Mouse (Mus musculus) lung, postnatal 0 days (tissue): Measurements from ENCODE around the gene Phyhipl. TPM values are rescaled to one million over a fixed set of nuclear protein-coding genes. Genes with fewer than 3 reads are reported as not detected.

ENCODE experiments used
- ATAC-seq: fragments of 200-750 bp; cut with Nextera tagmentation; 2 replicates; pipeline ENCODE4 v1.8.0; 2017; ENCODE audit warnings: moderate library complexity
- DNase-seq: peaks from one replicate; pipeline ENCODE4 v3.0.0-alpha.2; 2016; ENCODE audit warnings: low spot score
- H3K27ac ChIP-seq: fragments of 300-500 bp; sonication (generic); 2 replicates; pipeline ENCODE4 v1.5.1; 2014; ENCODE audit warnings: antibody characterized with exemption, mild to moderate bottlenecking, low read length, mixed read lengths
- H3K27me3 ChIP-seq: fragments of 300-500 bp; sonication (generic); replicated peaks from 2 replicates; pipeline ENCODE4 v1.6.1; 2014; ENCODE audit warnings: low read length, mixed read lengths; ENCODE audit not compliant: insufficient read depth
- H3K36me3 ChIP-seq: fragments of 300-500 bp; sonication (generic); 2 replicates; pipeline ENCODE4 v1.6.1; 2014; ENCODE audit warnings: low read length, mixed read lengths; ENCODE audit not compliant: insufficient read depth
- H3K4me1 ChIP-seq: fragments of 300-500 bp; sonication (generic); 2 replicates; pipeline ENCODE4 v1.6.1; 2014; ENCODE audit warnings: antibody characterized with exemption, low read depth, low read length, mixed read lengths; ENCODE audit not compliant: insufficient read depth
- H3K4me2 ChIP-seq: fragments of 300-500 bp; sonication (generic); replicated peaks from 2 replicates; pipeline ENCODE4 v1.6.1; 2014; ENCODE audit warnings: low read depth, mild to moderate bottlenecking, low read length, moderate library complexity, mixed read lengths
- H3K4me3 ChIP-seq: fragments of 300-500 bp; sonication (generic); 2 replicates; pipeline ENCODE4 v1.5.1; 2014; ENCODE audit warnings: low read depth, low read length
- H3K9ac ChIP-seq: fragments of 300-500 bp; sonication (generic); replicated peaks from 2 replicates; pipeline ENCODE4 v1.6.1; 2014; ENCODE audit warnings: low read depth, mild to moderate bottlenecking
- H3K9me3 ChIP-seq: fragments of 300-500 bp; sonication (generic); 2 replicates; pipeline ENCODE4 v1.6.1; 2016; ENCODE audit warnings: low read length, mixed read lengths
- CTCF ChIP-seq: IDR thresholded peaks from 2 replicates; pipeline ENCODE4 v1.5.1; 2016; ENCODE audit warnings: antibody characterized with exemption, mild to moderate bottlenecking
- EP300 ChIP-seq: IDR thresholded peaks from 2 replicates; pipeline ENCODE4 v1.6.1; 2016; ENCODE audit warnings: antibody characterized with exemption, mild to moderate bottlenecking, control low read depth
- WGBS: fragments of 180-500 bp; shearing (Covaris S2); extraction: QIAGEN DNeasy Blood & Tissue Kit; methylation state at CpG from one replicate; pipeline ENCODE4 v1.1.7; 2014; 5-methylcytosine and 5-hydroxymethylcytosine counted together
- polyA plus RNA-seq: library from polyadenylated mRNA; unstranded; fragments of >200 nt; fragmentation: Nextera tagmentation; extraction: Ambion mirVana; gene quantifications from 2 replicates; pipeline ENCODE4 v1.2.1, GENCODE M21; 2015

Gene Phyhipl
- polyA plus RNA-seq, 1 experiment from 2014 or later = 0.75 TPM

- Histone ChIP-seq H3K4me2 (no peak overlapping the region), H3K4me1 (no peaks in the 10 kb centered on the region), H3K27ac (no peak overlapping the region), H3K9ac (no peak overlapping the region), H3K27me3 (no peaks in the 10 kb centered on the region), H3K4me3 (no peak overlapping the region), H3K36me3 (no peaks in the 10 kb centered on the region), H3K9me3 (no peaks in the 10 kb centered on the region)
- ATAC-seq (no peak), DNase-seq (no peak)
- TF ChIP-seq EP300 = no peak
- no peak for TF ChIP-seq CTCF
- 49% methylated on average over 17 of the region's 17 CpGs for WGBS
Observed at GRCm38 (mm10) chr10:70640075-70640737, 15.6 kb downstream of the Phyhipl start.

- 81% methylated on average over 12 of the region's 12 CpGs for WGBS
Observed at GRCm38 (mm10) chr10:70637640-70638328, 18.0 kb downstream of the Phyhipl start.

GRCm38 (mm10) chr10:70635261-70635660, 20.5 kb downstream of the Phyhipl start:
- Histone ChIP-seq H3K9me3 (no peaks in the 10 kb centered on the region), H3K9ac (no peak overlapping the region), H3K27ac (no peak overlapping the region), H3K27me3 (no peaks in the 10 kb centered on the region), H3K4me1 (no peaks in the 10 kb centered on the region), H3K4me2 (no peak overlapping the region), H3K36me3 (no peaks in the 10 kb centered on the region), H3K4me3 (no peak overlapping the region)
- DNase-seq (no peak), ATAC-seq (no peak)
- TF ChIP-seq CTCF (no peak), EP300 (no peak)
- WGBS = 34% methylated on average over 1 of the region's 1 CpGs

More at GRCm38 (mm10) chr10:70637640-70638328, 18.0 kb downstream of the Phyhipl start:
- DNase-seq (no peak), ATAC-seq (no peak)
- Histone ChIP-seq H3K9ac (no peak overlapping the region), H3K4me1 (no peaks in the 10 kb centered on the region), H3K27me3 (no peaks in the 10 kb centered on the region), H3K9me3 (no peaks in the 10 kb centered on the region), H3K27ac (no peak overlapping the region), H3K4me2 (no peak overlapping the region), H3K36me3 (no peaks in the 10 kb centered on the region), H3K4me3 (no peak overlapping the region)
- TF ChIP-seq CTCF (no peak), EP300 (no peak)

GRCm38 (mm10) chr10:70631142-70631541, 24.6 kb downstream of the Phyhipl start:
- H3K9me3 ChIP-seq = no peaks in the 10 kb centered on the region
- no peaks in the 10 kb centered on the region for H3K36me3 ChIP-seq
- H3K4me3 ChIP-seq = no peak overlapping the region
- H3K9ac ChIP-seq = no peak overlapping the region
- no peak for ATAC-seq
- no peak for TF ChIP-seq EP300
- TF ChIP-seq CTCF = no peak
- no peaks in the 10 kb centered on the region for H3K4me1 ChIP-seq
- H3K27me3 ChIP-seq = no peaks in the 10 kb centered on the region
- H3K27ac ChIP-seq = no peak overlapping the region
- H3K4me2 ChIP-seq = no peak overlapping the region
- WGBS = 62% methylated on average over 1 of the region's 1 CpGs
- DNase-seq = no peak

GRCm38 (mm10) chr10:70623461-70623860, 32.3 kb downstream of the Phyhipl start:
- TF ChIP-seq CTCF (no peak), EP300 (no peak)
- no peak for ATAC-seq
- H3K4me3 ChIP-seq = no peak overlapping the region
- H3K27ac ChIP-seq = no peak overlapping the region
- no peaks in the 10 kb centered on the region for H3K9me3 ChIP-seq
- H3K4me2 ChIP-seq = no peak overlapping the region
- no peak for DNase-seq
- H3K9ac ChIP-seq = no peak overlapping the region
- H3K36me3 ChIP-seq = no peaks in the 10 kb centered on the region
- no peaks in the 10 kb centered on the region for H3K27me3 ChIP-seq
- 87% methylated on average over 3 of the region's 3 CpGs for WGBS
- no peaks in the 10 kb centered on the region for H3K4me1 ChIP-seq

- Histone ChIP-seq H3K4me3 (no peak overlapping the region), H3K9ac (no peak overlapping the region), H3K4me1 (no peaks in the 10 kb centered on the region), H3K9me3 (no peaks in the 10 kb centered on the region), H3K27me3 (no peaks in the 10 kb centered on the region), H3K4me2 (no peak overlapping the region), H3K27ac (no peak overlapping the region), H3K36me3 (no peaks in the 10 kb centered on the region)
- 85% methylated on average over 6 of the region's 6 CpGs for WGBS
- ATAC-seq (no peak), DNase-seq (no peak)
- no peak for TF ChIP-seq EP300
- no peak for TF ChIP-seq CTCF
Observed at GRCm38 (mm10) chr10:70616377-70616776, 39.4 kb downstream of the Phyhipl start.
